Comparison of ENCODE assay signal across 8 mouse cellular contexts in the genomic region with DNA sequence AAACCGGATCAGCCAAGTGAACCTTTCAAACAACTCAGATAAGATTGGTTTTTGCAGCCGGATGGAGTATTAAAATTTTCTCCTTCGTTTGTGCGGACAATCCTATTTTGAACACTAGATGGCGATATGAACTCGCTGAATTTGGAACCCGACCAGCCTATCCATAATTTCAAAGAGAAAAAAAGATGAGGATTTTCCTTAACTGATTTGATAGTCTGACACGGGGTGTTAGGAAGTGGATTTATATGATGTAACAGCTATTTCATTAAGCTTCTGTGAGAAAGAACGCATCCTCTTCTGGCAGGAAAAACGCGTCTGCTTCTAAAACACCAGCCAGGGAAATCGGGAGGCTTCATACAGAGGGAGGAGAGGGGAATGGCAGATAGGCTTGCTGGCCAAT. TPM values are rescaled to one million over a fixed set of nuclear protein-coding genes. Genes with fewer than 3 reads are reported as not detected.
DNase-seq lines count a peak whose midpoint lies in the region; ATAC-seq and TF ChIP-seq lines count a peak whose summit lies in the region.
"Had no signal": no experiment of that assay in that cellular context is flagged by ENCODE, and none has a peak within 500 bp of the region (broad histone marks: within the 10 kb centered on the region; RNA-seq: fewer than 3 reads in every experiment).

No protein-coding gene starts in this region.

- no peaks in the 10 kb centered on the region; the same call in 1 of the 2 replicates for H3K4me1 ChIP-seq in liver, adult 2 months (ENCODE audit: control insufficient read depth, insufficient read depth, low read length)
- H3K4me1 ChIP-seq in MEL (ENCODE audit: control insufficient read depth in 1 of 2, insufficient read depth in 2 of 2, low read length in 2 of 2) = no peaks in the 10 kb centered on the region
- H3K4me1 ChIP-seq in hindbrain, embryonic 12.5 days = peaks cover 17% of the 10 kb centered on the region

- peak overlapping the region; percentile 43 for H3K4me2 ChIP-seq in hindbrain, embryonic 12.5 days (replicated peaks)

- WGBS in liver, adult 2 months = 21% methylated on average over 12 of the region's 12 CpGs
- WGBS in hindbrain, embryonic 12.5 days = 17% methylated on average over 12 of the region's 12 CpGs

- no peak for TF ChIP-seq POLR2A in liver, adult 2 months (IDR thresholded peaks at IDR 0.05; ENCODE audit: extremely low read depth, insufficient read depth, low read length)
- no peak for TF ChIP-seq POLR2A in MEL (IDR thresholded peaks at IDR 0.05; ENCODE audit: control insufficient read depth in 1 of 2, insufficient read depth in 1 of 2, low read depth in 1 of 2, low read length in 2 of 2, poor library complexity in 1 of 2)

- no peak overlapping the region for H3K27ac ChIP-seq in liver, adult 2 months (replicated peaks; ENCODE audit: insufficient read depth, low read depth, low read length)
- no peak overlapping the region for H3K27ac ChIP-seq in MEL (ENCODE audit: control insufficient read depth, low read depth, low read length)
- no peak overlapping the region for H3K27ac ChIP-seq in hindbrain, embryonic 12.5 days

- H3K4me3 ChIP-seq in liver, adult 2 months (ENCODE audit: insufficient read depth, low read depth, low read length) = no peak overlapping the region
- peak overlapping the region; percentile 19 to 53; a peak in 3 of 4 replicates for H3K4me3 ChIP-seq in MEL (ENCODE audit: control insufficient read depth in 1 of 2, insufficient read depth in 1 of 2, low read depth in 2 of 2, low read length in 2 of 2)
- H3K4me3 ChIP-seq in hindbrain, embryonic 12.5 days = no peak overlapping the region

- no peak overlapping the region for H3K9ac ChIP-seq in liver, adult 2 months (ENCODE audit: low read depth, low read length)
- no peak overlapping the region for H3K9ac ChIP-seq in MEL (ENCODE audit: control insufficient read depth, low read depth, low read length, poor library complexity, severe bottlenecking)
- no peak overlapping the region for H3K9ac ChIP-seq in hindbrain, embryonic 12.5 days

- peak; percentile 58 for TF ChIP-seq CTCF in liver, adult 2 months (IDR thresholded peaks at IDR 0.05; ENCODE audit: low read depth, low read length)
- TF ChIP-seq CTCF in MEL (IDR thresholded peaks at IDR 0.05 in 2 of 3, conservative IDR thresholded peaks at IDR 0.05 in 1 of 3; ENCODE audit: control insufficient read depth in 1 of 3, insufficient read depth in 1 of 3, low read depth in 2 of 3, low read length in 3 of 3, poor library complexity in 1 of 3, severe bottlenecking in 1 of 3) = peak; percentile 39 to 79 (median 42)

- no peak for TF ChIP-seq EP300 in MEL (IDR thresholded peaks at IDR 0.05; ENCODE audit: low read depth in 1 of 2, low read length in 2 of 2)

- peak; percentile 14 for DNase-seq in liver, adult 2 months (ENCODE audit: extremely low read depth, low read depth, low spot score)
- DNase-seq in liver = no peak
- peak; percentile 68 for DNase-seq in MEL (ENCODE audit: low read depth, low spot score)
- peak; percentile 52 for DNase-seq in lung, postnatal 25 days (ENCODE audit: low spot score)
- DNase-seq in thymus, postnatal 25 days = peak; percentile 32

- H3K27me3 ChIP-seq in liver, adult 2 months (ENCODE audit: control insufficient read depth, insufficient read depth, low read length) = no peaks in the 10 kb centered on the region
- peaks cover 0 to 2% of the 10 kb centered on the region in 2 experiments; a peak in 1 of 4 replicates for H3K27me3 ChIP-seq in MEL (ENCODE audit: control insufficient read depth in 1 of 2, insufficient read depth in 2 of 2, low read length in 2 of 2)
- H3K27me3 ChIP-seq in hindbrain, embryonic 12.5 days = no peaks in the 10 kb centered on the region

- H3K9me3 ChIP-seq in MEL (replicated peaks; ENCODE audit: insufficient read depth, low read length) = no peaks in the 10 kb centered on the region
- H3K9me3 ChIP-seq in hindbrain, embryonic 12.5 days (replicated peaks) = no peaks in the 10 kb centered on the region

- H3K36me3 ChIP-seq in liver, adult 2 months (ENCODE audit: control insufficient read depth, insufficient read depth, low read length) = no peaks in the 10 kb centered on the region
- no peaks in the 10 kb centered on the region for H3K36me3 ChIP-seq in MEL (ENCODE audit: control insufficient read depth in 1 of 2, insufficient read depth in 2 of 2, low read length in 2 of 2)
- no peaks in the 10 kb centered on the region for H3K36me3 ChIP-seq in hindbrain, embryonic 12.5 days

- peak; percentile 74 for ATAC-seq in common myeloid progenitor, adult 5-6 weeks (replicated peaks; ENCODE audit: low read depth, poor library complexity, severe bottlenecking)
- peak; percentile 51; the same call in 1 of the 2 replicates for ATAC-seq in hindbrain, embryonic 12.5 days (ENCODE audit: low FRiP score)

- no peaks in the 10 kb centered on the region for H3K79me2 ChIP-seq in liver, adult 2 months (ENCODE audit: control insufficient read depth, insufficient read depth, low read length)
- H3K79me2 ChIP-seq in MEL (ENCODE audit: control insufficient read depth, insufficient read depth, low read length, poor library complexity) = no peaks in the 10 kb centered on the region

- peak; percentile 95 for TF ChIP-seq RAD21 in MEL (IDR thresholded peaks at IDR 0.05; ENCODE audit: low read depth, low read length)

TF ChIP-seq in MEL, 35 proteins besides CTCF, POLR2A, EP300 and RAD21:
- TF ChIP-seq KAT2A (conservative IDR thresholded peaks at IDR 0.05; ENCODE audit: low read depth, low read length) = no peak
- TF ChIP-seq ZNF384 (IDR thresholded peaks at IDR 0.05; ENCODE audit: low read depth, low read length) = peak; percentile 53; the same call in 1 of the 2 replicates
- TF ChIP-seq ZC3H11A (IDR thresholded peaks at IDR 0.05; ENCODE audit: low read depth, low read length) = peak; percentile 83
- peak; percentile 86 for TF ChIP-seq SMC3 (IDR thresholded peaks at IDR 0.05; ENCODE audit: low read depth, low read length)
TF ChIP-seq in MEL: peak in this region for 3.

RNA-seq across cellular contexts. Expression of a gene that starts 54.8 kb away (rescaled TPM):
- total RNA-seq in liver, adult 2 months (2014; rRNA removed) = not detected in 2 replicates
- not detected in 2 replicates for polyA plus RNA-seq in liver, adult 2 months (2012; rRNA removed)
- not detected in 2 replicates for total RNA-seq in MEL (2012; rRNA removed)
- not detected for polyA plus RNA-seq in MEL (2012; ENCODE audit: insufficient read depth in 1 of 2, insufficient read length in 2 of 2, low read depth in 1 of 2, low replicate concordance in 2 of 2, missing spikeins in 1 of 2)
- total RNA-seq in common myeloid progenitor, adult 5-6 weeks (2017) = not detected in 2 replicates
- not detected in 2 replicates for polyA plus RNA-seq in hindbrain, embryonic 12.5 days (2016; fragmentation: Nextera tagmentation; extraction: Ambion mirVana)
- total RNA-seq: layer of hippocampus, adult 18-20 months had no signal

Comparison
In these comparisons a context has a peak if more than half of its experiments do, and no peak if none do; other contexts are left out.
1. H3K4me3 ChIP-seq: peak in MEL (2 of 2); none in liver, adult 2 months (single experiment) and hindbrain, embryonic 12.5 days (single experiment).